Mouse (Mus musculus): ENCODE measurements around the gene Ppp5c. TPM values are rescaled to one million over a fixed set of nuclear protein-coding genes. Genes with fewer than 3 reads are reported as not detected.

Ppp5c gene
- polyA plus RNA-seq, 1 experiment from 2014 or later, result 61.2 TPM

DNA sequence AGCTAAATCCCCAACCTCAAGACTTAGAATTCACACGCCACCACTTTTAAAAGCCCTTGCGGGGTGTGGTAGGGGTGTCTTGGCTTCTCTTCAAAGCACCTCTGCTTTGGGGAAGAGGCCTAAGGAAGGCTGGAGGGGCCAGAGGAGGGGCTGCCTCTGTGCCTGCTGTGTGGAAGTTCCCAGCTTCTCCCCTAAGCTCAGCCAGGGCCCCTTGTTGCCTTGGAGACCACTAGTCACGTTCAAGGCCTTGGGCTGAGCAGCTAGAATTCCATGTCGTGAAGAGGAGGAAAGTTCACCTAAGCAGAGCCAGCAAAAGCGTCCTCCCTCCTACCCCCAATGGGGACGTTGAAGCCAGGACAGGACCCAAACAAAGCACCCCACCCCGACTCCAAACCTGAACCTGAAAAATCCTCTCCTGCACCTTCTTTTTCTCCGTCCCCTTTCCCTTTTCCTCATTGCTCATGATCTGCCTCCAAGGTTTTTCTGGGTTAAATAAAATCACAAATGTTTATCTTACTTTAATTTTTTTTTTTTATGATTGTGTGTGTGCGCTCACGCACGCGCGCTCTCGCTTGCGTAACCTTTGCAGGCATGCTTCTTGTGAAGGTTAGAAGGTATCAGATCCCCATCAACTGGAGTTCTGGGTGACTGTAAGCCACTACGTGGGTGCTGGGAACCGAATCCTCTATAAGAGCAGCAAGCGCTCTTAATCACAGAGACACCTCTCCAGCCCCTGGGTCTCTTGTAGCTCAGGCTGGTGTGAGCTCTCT lies 35.9 kb downstream of the Ppp5c start:
- H3K36me3 ChIP-seq (ENCODE audit: inconsistent target), result no peaks in the 10 kb centered on the region
- no peaks in the 10 kb centered on the region for H3K79me2 ChIP-seq (ENCODE audit: inconsistent target)
- WGBS (ENCODE audit: missing documents), result 78% methylated on average over 16 of the region's 18 CpGs
- H3K27ac ChIP-seq, result no peak overlapping the region
- H3K4me3 ChIP-seq (ENCODE audit: inconsistent target), result no peak overlapping the region

DNA sequence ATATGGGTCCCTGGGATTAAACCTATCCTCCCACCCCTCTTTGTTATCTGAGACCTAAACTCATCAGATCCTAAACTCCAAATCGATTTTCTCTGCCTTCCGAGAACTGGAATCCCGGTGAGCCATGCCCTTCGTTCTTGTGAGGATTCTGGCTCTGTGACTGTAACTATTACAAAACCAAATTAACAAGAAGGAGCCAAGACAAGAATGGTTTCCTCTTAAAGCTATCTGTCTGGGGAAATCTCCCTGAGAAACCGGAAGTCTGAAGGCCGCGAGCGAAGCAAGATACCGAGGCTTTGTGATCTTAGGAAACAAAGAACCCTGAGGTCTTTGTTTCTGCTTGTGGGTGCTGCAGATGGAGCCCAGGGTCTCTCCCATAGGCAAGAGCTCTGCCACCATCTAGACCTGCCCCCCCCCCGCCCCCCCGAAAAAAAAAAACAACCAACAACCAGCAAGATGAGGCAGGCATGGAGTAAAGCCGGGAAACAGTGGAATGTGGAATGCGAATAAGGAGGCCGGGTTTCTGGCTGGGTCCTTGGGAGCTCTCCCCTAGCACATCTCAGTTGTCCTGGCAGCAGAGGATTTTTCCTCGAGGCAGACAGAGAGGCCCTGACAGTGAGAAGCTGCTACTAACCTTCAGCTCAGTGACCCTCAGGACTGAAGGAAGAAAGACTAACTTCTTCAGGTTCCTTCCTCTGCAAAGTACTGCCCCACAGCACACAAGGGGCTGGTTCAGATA lies 37.5 kb downstream of the Ppp5c start:
- Histone ChIP-seq H3K27ac (no peak overlapping the region), H3K4me3 (ENCODE audit: inconsistent target) (no peak overlapping the region)
- 28% methylated on average over 15 of the region's 15 CpGs for WGBS (ENCODE audit: missing documents)

DNA sequence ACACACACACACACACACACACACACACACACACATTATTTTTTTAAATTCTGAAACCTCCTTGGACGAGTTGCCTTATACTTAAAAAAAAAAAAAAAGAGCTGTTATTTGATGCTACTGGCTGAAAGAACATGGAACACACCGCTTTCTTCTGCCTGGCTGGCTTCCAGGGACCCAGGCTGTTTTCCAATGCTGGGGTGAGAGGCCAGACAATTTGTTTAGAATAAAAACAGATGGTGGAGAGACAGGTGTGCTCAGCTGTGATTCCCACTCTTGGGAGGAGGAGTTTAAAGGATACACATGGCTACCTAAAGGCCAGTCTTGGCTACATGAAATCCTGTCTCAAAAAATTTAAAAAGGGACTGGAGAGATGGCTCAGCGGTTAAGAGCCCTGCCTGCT lies 39.3 kb downstream of the Ppp5c start:
- Histone ChIP-seq H3K79me2 (ENCODE audit: inconsistent target) (no peaks in the 10 kb centered on the region), H3K27ac (no peak overlapping the region)
- 76% methylated on average over 3 of the region's 3 CpGs for WGBS (ENCODE audit: missing documents)

More for the DNA sequence above, 37.5 kb downstream of the Ppp5c start:
- no peaks in the 10 kb centered on the region for H3K79me2 ChIP-seq (ENCODE audit: inconsistent target)
- no peaks in the 10 kb centered on the region for H3K36me3 ChIP-seq (ENCODE audit: inconsistent target)

DNA sequence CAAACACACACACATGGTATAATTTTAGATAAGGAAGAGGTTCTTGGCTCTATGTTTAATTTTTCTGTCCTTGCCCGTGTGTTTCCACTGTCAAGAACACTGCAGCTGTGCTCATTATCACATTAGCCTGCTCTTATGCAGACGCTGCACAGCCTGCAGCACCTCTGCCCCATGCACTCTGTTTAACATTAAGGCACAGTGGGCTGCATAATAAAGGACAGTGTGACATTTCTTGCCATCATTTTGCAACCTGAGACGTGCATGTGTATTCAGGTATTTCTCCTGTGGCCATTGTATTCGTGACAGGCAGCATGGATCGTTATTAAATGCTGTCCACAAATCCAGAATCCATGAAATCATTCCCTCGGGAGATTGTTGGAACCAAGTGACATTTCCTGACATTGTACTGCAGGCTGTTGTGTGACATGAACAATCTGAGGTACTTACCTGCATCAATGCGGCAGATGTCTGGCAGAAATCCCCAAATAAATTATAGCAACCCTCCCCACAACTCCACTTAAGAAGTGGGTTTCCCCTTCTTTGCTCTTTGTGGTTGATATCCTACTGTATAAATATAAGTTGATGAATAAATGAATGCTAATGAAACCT lies 40.1 kb downstream of the Ppp5c start:
- 91% methylated on average over 7 of the region's 7 CpGs for WGBS (ENCODE audit: missing documents)
- no peaks in the 10 kb centered on the region for H3K36me3 ChIP-seq (ENCODE audit: inconsistent target)
- H3K79me2 ChIP-seq (ENCODE audit: inconsistent target), result no peaks in the 10 kb centered on the region
- no peak overlapping the region for H3K4me3 ChIP-seq (ENCODE audit: inconsistent target)
- H3K27ac ChIP-seq, result no peak overlapping the region

More for the DNA sequence above, 39.3 kb downstream of the Ppp5c start:
- H3K36me3 ChIP-seq (ENCODE audit: inconsistent target), result no peaks in the 10 kb centered on the region
- no peak overlapping the region for H3K4me3 ChIP-seq (ENCODE audit: inconsistent target)

DNA sequence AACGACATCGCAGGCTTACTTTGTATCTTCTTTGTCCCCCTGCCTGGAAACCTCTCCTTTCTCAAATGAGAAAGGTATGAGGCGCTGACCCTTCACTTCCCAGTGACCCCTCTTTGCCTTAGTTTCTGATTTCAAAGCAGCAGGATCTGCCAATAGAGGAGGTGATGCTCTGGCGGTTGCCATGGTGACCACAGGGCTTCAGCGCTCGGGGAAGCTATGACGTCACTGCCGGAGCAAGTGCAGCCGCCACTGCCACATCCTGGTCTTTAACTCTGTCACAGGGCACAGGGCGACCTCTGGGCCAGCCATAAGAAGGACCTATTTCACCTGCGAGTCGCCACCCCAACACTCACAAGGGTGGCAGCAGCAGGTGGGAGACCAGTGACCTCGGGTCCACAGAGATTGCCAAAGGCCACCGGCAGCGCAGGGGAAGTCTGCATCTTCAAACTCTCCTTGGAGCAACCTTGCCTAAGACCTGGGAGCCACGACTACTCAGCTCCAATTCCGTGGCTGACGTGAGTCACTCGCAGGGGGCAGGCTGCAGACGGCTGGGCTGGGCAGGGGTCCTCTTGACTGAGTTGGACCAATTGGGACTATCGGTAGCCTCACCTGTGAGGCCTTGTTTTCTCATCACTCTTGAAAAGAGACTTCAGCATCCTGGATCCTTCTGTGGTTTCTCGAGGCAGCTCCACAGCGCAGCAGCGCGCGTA lies 44.7 kb downstream of the Ppp5c start, which contains the start of gene Gm42372:
Gene Gm42372 (plus strand): TSS at position 228 of the 710 bp plus-strand sequence.
- no peaks in the 10 kb centered on the region for H3K79me2 ChIP-seq (ENCODE audit: inconsistent target)
- H3K36me3 ChIP-seq (ENCODE audit: inconsistent target), result no peaks in the 10 kb centered on the region
- 39% methylated on average over 26 of the region's 26 CpGs for WGBS (ENCODE audit: missing documents)
- no peak within 1 kb of the TSS for H3K4me3 ChIP-seq (ENCODE audit: inconsistent target)
- no peak within 1 kb of the TSS for H3K27ac ChIP-seq

DNA sequence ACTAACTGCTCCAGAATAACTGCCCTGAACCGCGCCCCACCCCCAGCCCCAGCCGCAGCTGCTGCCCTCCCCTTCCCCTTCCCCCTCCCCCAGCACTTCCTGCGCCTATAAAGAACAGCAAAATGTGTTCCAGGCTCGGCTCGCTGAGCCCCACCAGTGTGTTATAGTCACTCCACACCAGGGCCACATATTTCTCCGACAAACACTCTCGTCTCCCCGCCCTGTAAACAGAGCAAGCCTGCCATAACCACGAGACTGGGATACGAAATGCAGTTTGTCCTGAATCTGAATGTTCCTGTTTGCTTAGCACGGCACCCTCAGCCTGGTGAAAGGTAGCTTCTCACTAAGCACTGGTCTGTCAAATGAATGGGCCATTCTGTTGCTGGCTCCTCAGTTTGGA lies 47.4 kb downstream of the Ppp5c start:
- peak overlapping the region; percentile 3; the same call in 1 of the 2 replicates for H3K4me3 ChIP-seq (ENCODE audit: inconsistent target)
- WGBS (ENCODE audit: missing documents), result 2% methylated on average over 12 of the region's 12 CpGs
- no peaks in the 10 kb centered on the region for H3K79me2 ChIP-seq (ENCODE audit: inconsistent target)
- H3K36me3 ChIP-seq (ENCODE audit: inconsistent target), result no peaks in the 10 kb centered on the region
- H3K27ac ChIP-seq, result no peak overlapping the region

DNA sequence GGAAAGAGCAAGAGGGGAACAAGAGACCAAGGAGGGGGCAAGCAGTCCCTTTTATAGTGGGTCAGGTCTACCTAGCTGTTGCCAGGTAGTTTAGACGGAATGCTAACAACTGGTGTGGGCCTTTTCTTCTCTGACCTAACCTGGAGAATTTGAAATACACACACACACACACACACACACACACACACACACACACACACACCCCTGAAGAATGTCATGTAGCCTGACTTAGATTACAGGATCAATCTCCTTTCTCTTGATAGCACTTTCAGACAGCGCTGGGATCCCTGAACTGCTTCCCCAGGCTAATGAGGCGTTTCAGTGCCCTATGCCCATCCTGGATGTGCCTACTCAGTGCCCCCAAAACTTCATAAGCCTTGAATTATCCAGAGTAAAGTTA lies 49.1 kb downstream of the Ppp5c start:
- Histone ChIP-seq H3K36me3 (ENCODE audit: inconsistent target) (no peaks in the 10 kb centered on the region), H3K79me2 (ENCODE audit: inconsistent target) (no peaks in the 10 kb centered on the region), H3K4me3 (ENCODE audit: inconsistent target) (no peak overlapping the region), H3K27ac (no peak overlapping the region)
- 95% methylated on average over 3 of the region's 3 CpGs for WGBS (ENCODE audit: missing documents)

DNA sequence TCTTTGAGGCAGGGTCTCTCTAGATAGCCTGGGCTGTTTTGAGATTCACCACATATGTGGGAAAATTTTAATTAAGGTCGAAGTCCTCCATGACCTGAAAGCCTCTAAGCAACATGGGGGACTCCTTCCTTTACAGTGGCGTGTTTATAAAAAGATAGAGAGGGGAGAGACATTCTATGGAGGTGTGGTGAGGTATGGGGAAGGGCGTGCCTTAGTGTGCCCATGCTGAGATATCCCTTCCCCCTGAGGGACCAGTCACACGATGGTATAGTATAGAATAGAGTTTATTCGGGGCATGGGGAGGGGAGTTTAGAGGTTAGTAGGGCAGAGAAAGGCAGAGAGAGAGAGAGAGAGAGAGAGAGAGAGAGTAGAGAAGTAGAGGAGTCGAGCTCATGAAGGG lies 49.6 kb downstream of the Ppp5c start:
- WGBS (ENCODE audit: missing documents), result 72% methylated on average over 6 of the region's 6 CpGs
- no peaks in the 10 kb centered on the region for H3K79me2 ChIP-seq (ENCODE audit: inconsistent target)
- no peak overlapping the region for H3K4me3 ChIP-seq (ENCODE audit: inconsistent target)
- H3K27ac ChIP-seq, result no peak overlapping the region
- no peaks in the 10 kb centered on the region for H3K36me3 ChIP-seq (ENCODE audit: inconsistent target)

DNA sequence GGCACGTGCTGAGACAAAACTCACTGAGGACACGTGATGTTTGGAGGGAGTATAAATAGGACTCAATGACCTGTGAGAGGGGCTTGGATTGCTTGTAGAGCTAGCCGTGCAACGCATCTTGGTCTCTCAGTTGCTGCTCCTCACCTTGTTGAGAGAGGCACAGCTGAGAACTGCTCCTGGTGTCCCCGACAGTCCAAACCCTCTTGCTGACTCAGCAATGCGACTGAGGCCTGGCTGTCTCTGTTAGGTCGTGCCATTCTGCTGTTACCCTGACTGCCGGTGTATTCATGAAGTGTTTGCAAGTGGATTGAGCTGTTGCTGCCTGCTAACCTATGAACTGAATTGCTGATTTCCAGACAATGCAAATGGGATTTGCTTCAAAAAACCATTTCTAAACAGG lies 51.4 kb downstream of the Ppp5c start:
- WGBS (ENCODE audit: missing documents), result 92% methylated on average over 8 of the region's 8 CpGs
- no peaks in the 10 kb centered on the region for H3K79me2 ChIP-seq (ENCODE audit: inconsistent target)
- H3K36me3 ChIP-seq (ENCODE audit: inconsistent target), result no peaks in the 10 kb centered on the region
- no peak overlapping the region for H3K4me3 ChIP-seq (ENCODE audit: inconsistent target)
- H3K27ac ChIP-seq, result no peak overlapping the region

DNA sequence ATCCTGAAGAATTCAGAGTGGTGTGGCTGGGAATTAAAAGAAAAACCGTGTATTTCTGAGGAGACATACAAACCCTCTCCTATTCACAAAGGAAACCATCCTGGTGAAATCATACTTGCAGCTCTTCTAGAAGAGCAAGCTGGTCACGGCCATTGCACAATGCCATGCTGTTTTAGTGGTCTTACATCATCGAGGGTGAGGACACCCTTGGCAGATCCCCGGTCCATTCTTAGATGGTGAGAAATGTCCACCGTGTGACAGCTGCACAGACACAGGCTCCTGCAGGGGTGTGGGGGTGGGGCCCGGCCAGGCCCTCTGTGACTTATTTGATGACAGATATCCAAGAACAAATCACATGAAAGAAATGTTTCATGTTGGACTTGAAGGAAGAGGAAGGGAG lies 53.7 kb downstream of the Ppp5c start:
- 13% methylated on average over 6 of the region's 6 CpGs for WGBS (ENCODE audit: missing documents)
- H3K4me3 ChIP-seq (ENCODE audit: inconsistent target), result no peak overlapping the region
- no peak overlapping the region for H3K27ac ChIP-seq
- H3K79me2 ChIP-seq (ENCODE audit: inconsistent target), result no peaks in the 10 kb centered on the region
- no peaks in the 10 kb centered on the region for H3K36me3 ChIP-seq (ENCODE audit: inconsistent target)

DNA sequence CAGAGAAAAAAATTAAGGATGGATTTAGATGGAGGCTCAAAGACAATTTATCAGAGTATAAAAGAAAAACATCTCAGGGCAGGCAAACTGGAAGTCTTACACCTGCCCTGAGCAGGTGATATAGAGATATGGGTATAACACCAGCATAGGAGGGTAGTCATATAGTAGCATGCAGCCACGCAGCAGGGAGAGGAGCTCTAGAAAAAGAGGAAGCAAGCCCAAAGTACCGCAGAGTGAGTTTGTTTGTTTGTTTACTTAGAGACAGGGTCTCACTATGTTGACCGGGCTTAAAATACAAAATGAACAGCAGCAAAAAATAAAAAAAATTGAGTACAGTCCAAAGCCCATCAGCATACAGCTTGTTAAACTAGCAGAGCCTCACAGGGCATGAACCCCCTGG lies 56.6 kb downstream of the Ppp5c start:
- 23% methylated on average over 3 of the region's 3 CpGs for WGBS (ENCODE audit: missing documents)
- H3K4me3 ChIP-seq (ENCODE audit: inconsistent target), result no peak overlapping the region
- H3K27ac ChIP-seq, result no peak overlapping the region
- H3K79me2 ChIP-seq (ENCODE audit: inconsistent target), result no peaks in the 10 kb centered on the region
- H3K36me3 ChIP-seq (ENCODE audit: inconsistent target), result no peaks in the 10 kb centered on the region

DNA sequence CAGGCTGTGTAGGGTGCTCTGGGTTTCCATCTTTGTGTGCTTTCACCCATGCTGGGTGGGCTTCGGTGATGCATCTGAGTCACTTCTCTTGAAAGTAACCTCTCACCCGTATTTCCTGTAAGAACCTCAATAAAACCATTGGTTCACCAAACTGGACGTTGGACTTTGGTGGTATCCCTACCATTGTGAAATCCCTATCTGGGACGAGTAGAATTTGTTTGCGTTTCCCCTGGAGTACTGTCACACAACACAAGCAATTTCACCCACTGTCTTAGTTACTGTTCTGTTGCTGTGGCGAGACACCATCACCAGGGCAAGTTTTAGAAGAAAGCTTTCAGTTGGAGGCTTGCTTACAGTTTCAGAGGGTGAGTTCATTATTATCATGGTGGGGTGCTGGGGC lies 59.3 kb downstream of the Ppp5c start:
- H3K79me2 ChIP-seq (ENCODE audit: inconsistent target), result no peaks in the 10 kb centered on the region
- H3K27ac ChIP-seq, result no peak overlapping the region
- no peaks in the 10 kb centered on the region for H3K36me3 ChIP-seq (ENCODE audit: inconsistent target)
- H3K4me3 ChIP-seq (ENCODE audit: inconsistent target), result no peak overlapping the region
- WGBS (ENCODE audit: missing documents), result 69% methylated on average over 6 of the region's 6 CpGs

DNA sequence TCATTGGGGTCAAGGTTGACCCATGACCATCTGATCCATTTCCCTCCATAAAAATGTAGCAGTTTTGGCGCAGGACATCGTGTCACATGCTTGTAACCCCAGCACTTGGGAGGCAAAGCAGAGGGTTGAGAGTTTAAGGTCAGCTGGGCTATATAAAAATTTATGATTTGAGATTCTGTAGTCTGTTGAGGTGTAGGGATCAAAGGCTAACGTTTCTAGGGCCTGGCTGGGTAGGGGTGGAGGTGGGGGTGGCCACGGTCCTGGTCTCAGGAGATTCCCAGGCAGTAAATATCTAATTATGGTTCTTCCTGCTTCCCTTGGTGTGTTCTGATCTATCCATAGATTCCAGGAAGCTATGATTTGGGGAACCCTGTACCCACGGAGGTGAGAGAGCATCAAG lies 66.0 kb downstream of the Ppp5c start:
- WGBS (ENCODE audit: missing documents), result 83% methylated on average over 5 of the region's 5 CpGs

DNA sequence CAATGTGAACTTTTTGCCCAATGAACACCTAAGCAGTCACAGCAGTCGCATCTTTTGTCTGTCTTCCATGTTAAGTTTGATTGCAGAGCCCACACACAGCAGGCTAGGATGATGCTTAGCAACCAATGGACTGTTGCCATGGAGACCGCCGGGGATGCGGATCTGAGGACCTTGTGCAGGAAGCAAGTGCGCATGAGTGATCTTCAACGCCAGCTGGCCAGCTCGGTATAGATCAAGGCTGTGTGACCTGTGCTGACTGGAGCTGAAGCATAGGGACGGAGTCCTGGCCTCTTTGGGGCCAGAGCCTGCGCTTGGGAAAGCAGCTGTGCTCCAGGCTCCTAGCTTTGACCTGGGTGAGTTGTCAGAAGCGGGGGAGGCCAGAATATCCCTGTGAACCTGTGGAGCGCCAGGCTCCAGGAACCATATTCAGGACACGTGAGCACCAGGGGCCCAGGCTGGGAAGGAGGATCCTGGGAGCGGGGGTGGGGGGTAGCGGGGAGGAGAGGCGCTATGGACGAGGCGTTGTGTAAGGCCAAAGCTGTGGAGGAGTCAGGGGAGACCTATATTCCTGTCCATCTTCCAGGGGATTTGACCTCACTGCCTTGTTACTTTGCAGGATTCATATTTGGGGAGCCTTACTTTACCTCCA lies 68.1 kb downstream of the Ppp5c start, which contains the start of gene Pnmal1:
Gene Pnmal1 (plus strand): TSS at position 141 of the 649 bp plus-strand sequence.
- WGBS (ENCODE audit: missing documents), result 64% methylated on average over 16 of the region's 17 CpGs
- Histone ChIP-seq H3K79me2 (ENCODE audit: inconsistent target) (no peaks in the 10 kb centered on the region), H3K36me3 (ENCODE audit: inconsistent target) (no peaks in the 10 kb centered on the region), H3K27ac (no peak within 1 kb of the TSS), H3K4me3 (ENCODE audit: inconsistent target) (no peak within 1 kb of the TSS)

More for the DNA sequence above, 66.0 kb downstream of the Ppp5c start:
- Histone ChIP-seq H3K27ac (no peak overlapping the region), H3K79me2 (ENCODE audit: inconsistent target) (no peaks in the 10 kb centered on the region), H3K36me3 (ENCODE audit: inconsistent target) (no peaks in the 10 kb centered on the region), H3K4me3 (ENCODE audit: inconsistent target) (no peak overlapping the region)

All from macrophage (primary cell).